8 mouse cellular contexts compared by ENCODE assay signal in genomic region chr5:149229619-149230339, GRCm38 (mm10). TPM values are rescaled to one million over a fixed set of nuclear protein-coding genes. Genes with fewer than 3 reads are reported as not detected.
DNase-seq lines count a peak whose midpoint lies in the region; ATAC-seq and TF ChIP-seq lines count a peak whose summit lies in the region.

No protein-coding gene starts in this region.

- peak overlapping the region; percentile 50 for H3K4me2 ChIP-seq in midbrain, embryonic 12.5 days (replicated peaks)

- no peaks in the 10 kb centered on the region for H3K36me3 ChIP-seq in kidney, adult 2 months (ENCODE audit: control insufficient read depth, insufficient read depth, low read length)
- no peaks in the 10 kb centered on the region for H3K36me3 ChIP-seq in hindbrain, embryonic 10.5 days
- H3K36me3 ChIP-seq in midbrain, embryonic 12.5 days: no peaks in the 10 kb centered on the region

- no peak for DNase-seq in kidney, adult 2 months
- DNase-seq in kidney, adult 11 months: no peak
- peak; percentile 38 for DNase-seq in NIH3T3 (ENCODE audit: low read depth)
- DNase-seq in hindbrain, embryonic 10.5 days (ENCODE audit: low spot score): no peak
- DNase-seq in adrenal gland, adult 8-10 months: no peak
- DNase-seq in left cerebral cortex, postnatal 36 days (ENCODE audit: low spot score in 2 of 2): no peak
- no peak for DNase-seq in urinary bladder, postnatal 4 days (ENCODE audit: low spot score in 2 of 2)

- H3K27me3 ChIP-seq in kidney, adult 2 months (replicated peaks; ENCODE audit: control insufficient read depth, insufficient read depth, low read length): no peaks in the 10 kb centered on the region
- no peaks in the 10 kb centered on the region for H3K27me3 ChIP-seq in hindbrain, embryonic 10.5 days (ENCODE audit: insufficient read depth, poor library complexity, severe bottlenecking)
- H3K27me3 ChIP-seq in midbrain, embryonic 12.5 days: peaks cover 4% of the 10 kb centered on the region

- 0 out of 2 replicates have a peak, but pooled peaks cover 4% of the 10 kb centered on the region for H3K9me3 ChIP-seq in hindbrain, embryonic 10.5 days
- no peaks in the 10 kb centered on the region for H3K9me3 ChIP-seq in midbrain, embryonic 12.5 days

- H3K9ac ChIP-seq in midbrain, embryonic 12.5 days (replicated peaks): peak overlapping the region; percentile 50

- intact Hi-C loops in left cerebral cortex, postnatal 36 days (cut with DNase I): loop anchor here (1.0 to 2.0 kb wide), 2 partner anchors 45 to 177 kb away; partner anchors contain the start of genes Hmgb1 and Uspl1

- WGBS in kidney, adult 2 months: 87% methylated on average over 18 of the region's 18 CpGs
- 69% methylated on average over 18 of the region's 18 CpGs for WGBS in hindbrain, embryonic 10.5 days
- 74% methylated on average over 18 of the region's 18 CpGs for WGBS in midbrain, embryonic 12.5 days

- peak; percentile 8; the same call in 1 of the 2 replicates for ATAC-seq in midbrain, embryonic 12.5 days (ENCODE audit: low FRiP score, low read depth)

- peak overlapping the region; percentile 86 for H3K27ac ChIP-seq in kidney, adult 2 months (ENCODE audit: insufficient read depth, low read depth, low read length)
- H3K27ac ChIP-seq in hindbrain, embryonic 10.5 days: peak overlapping the region; percentile 90
- peak overlapping the region; percentile 81 for H3K27ac ChIP-seq in midbrain, embryonic 12.5 days (replicated peaks)

- TF ChIP-seq CTCF in kidney, adult 2 months (conservative IDR thresholded peaks at IDR 0.05; ENCODE audit: insufficient read depth, insufficient read length, low read depth, low read length): no peak

- H3K4me1 ChIP-seq in kidney, adult 2 months (ENCODE audit: control insufficient read depth, insufficient read depth, low read length): no peaks in the 10 kb centered on the region
- H3K4me1 ChIP-seq in hindbrain, embryonic 10.5 days (replicated peaks): peaks cover 17% of the 10 kb centered on the region
- H3K4me1 ChIP-seq in midbrain, embryonic 12.5 days: peaks cover 5% of the 10 kb centered on the region; the same call in 1 of the 2 replicates

- peak overlapping the region; percentile 59 for H3K4me3 ChIP-seq in kidney, adult 2 months (ENCODE audit: insufficient read depth, low read depth, low read length)
- peak overlapping the region; percentile 60 for H3K4me3 ChIP-seq in hindbrain, embryonic 10.5 days
- peak overlapping the region; percentile 50 for H3K4me3 ChIP-seq in midbrain, embryonic 12.5 days

- TF ChIP-seq POLR2A in kidney, adult 2 months (IDR thresholded peaks at IDR 0.05; ENCODE audit: low read depth, low read length): no peak

RNA-seq across cellular contexts. Expression of gene Alox5ap, which starts 34.8 kb away (rescaled TPM):
- polyA plus RNA-seq in kidney, adult 2 months (2012; rRNA removed): 12.7 and 15.8 TPM in 2 replicates
- 5.1 and 7.5 TPM in 2 replicates for polyA plus RNA-seq in hindbrain, embryonic 10.5 days (2016; fragmentation: Nextera tagmentation; extraction: Ambion mirVana)
- polyA plus RNA-seq in midbrain, embryonic 12.5 days (2016; fragmentation: Nextera tagmentation; extraction: Ambion mirVana): 4.8 and 6.5 TPM in 2 replicates
- 10 to 100 TPM; 14.1 to 24.7 (median 21.0) TPM for total RNA-seq in adrenal gland, adult 8-10 months (2022)
- total RNA-seq in left cerebral cortex, postnatal 36 days (2021): 10 to 100 TPM; 12.5 to 14.2 TPM

RNA-seq across cellular contexts. Expression of gene Hmgb1, which starts 45.5 kb away (rescaled TPM):
- 33.6 and 48.1 TPM in 2 replicates for polyA plus RNA-seq in kidney, adult 2 months (2012; rRNA removed)
- polyA plus RNA-seq in hindbrain, embryonic 10.5 days (2016; fragmentation: Nextera tagmentation; extraction: Ambion mirVana): 1,115 and 1,359 TPM in 2 replicates
- 1,454 and 1,508 TPM in 2 replicates for polyA plus RNA-seq in midbrain, embryonic 12.5 days (2016; fragmentation: Nextera tagmentation; extraction: Ambion mirVana)
- 100 to 1,000 TPM; 138 to 162 (median 149) TPM for total RNA-seq in adrenal gland, adult 8-10 months (2022)
- total RNA-seq in left cerebral cortex, postnatal 36 days (2021): 100 to 1,000 TPM; 122 to 123 TPM

RNA-seq across cellular contexts. Expression of gene Uspl1, which starts 45.6 kb away (rescaled TPM):
- 9.4 and 9.9 TPM in 2 replicates for polyA plus RNA-seq in kidney, adult 2 months (2012; rRNA removed)
- 61.6 and 64.7 TPM in 2 replicates for polyA plus RNA-seq in hindbrain, embryonic 10.5 days (2016; fragmentation: Nextera tagmentation; extraction: Ambion mirVana)
- 71.2 and 72.3 TPM in 2 replicates for polyA plus RNA-seq in midbrain, embryonic 12.5 days (2016; fragmentation: Nextera tagmentation; extraction: Ambion mirVana)
- total RNA-seq in adrenal gland, adult 8-10 months (2022): 10 to 100 TPM; 34.8 to 44.1 (median 37.0) TPM
- 10 to 100 TPM; 38.5 to 43.6 TPM for total RNA-seq in left cerebral cortex, postnatal 36 days (2021)

Comparison
In these comparisons a context has a peak if more than half of its experiments do, and no peak if none do; other contexts are left out.
1. RNA of gene Hmgb1, which starts 45.5 kb away (polyA plus RNA-seq): 1,454 to 1,508 TPM in midbrain, embryonic 12.5 days and 1,115 to 1,359 TPM in hindbrain, embryonic 10.5 days; 33.6 to 48.1 TPM in kidney, adult 2 months; every median in the first group is over 10 times any median in the second.
2. Peak in every context shown above with its lines, with median percentiles within 50 percentile points of each other: H3K27ac ChIP-seq and H3K4me3 ChIP-seq.